Mouse (Mus musculus): ENCODE data around the gene Snx30. TPM values are rescaled to one million over a fixed set of nuclear protein-coding genes. Genes with fewer than 3 reads are reported as not detected.

The Snx30 gene
- total RNA-seq (2012; rRNA removed) (4.1 and 4.2 TPM in 2 replicates), polyA plus RNA-seq (2012; ENCODE audit: insufficient read depth in 1 of 2, insufficient read length in 2 of 2, low read depth in 1 of 2, low replicate concordance in 2 of 2, missing spikeins in 1 of 2) (1 to 10 TPM in 1 of 2 experiments, not detected in 1; 8.6 TPM)

- no peak for TF ChIP-seq GATA1 (IDR thresholded peaks at IDR 0.05; ENCODE audit: low read depth, low read length)
- no peak for TF ChIP-seq EP300 (IDR thresholded peaks at IDR 0.05; ENCODE audit: low read depth in 1 of 2, low read length in 2 of 2)
- TF ChIP-seq RCOR1 (IDR thresholded peaks at IDR 0.05; ENCODE audit: low read depth, low read length) = no peak
- peak; percentile 92; the same call in 1 of the 2 replicates for TF ChIP-seq MAZ (IDR thresholded peaks at IDR 0.05; ENCODE audit: low read depth, low read length)
- TF ChIP-seq NELFE (IDR thresholded peaks at IDR 0.05; ENCODE audit: low read depth, low read length) = peak; percentile 88
- peak; percentile 63 for TF ChIP-seq MYC (IDR thresholded peaks at IDR 0.05; ENCODE audit: low read depth, low read length)
- peak; percentile 27 to 89; a peak in 2 of 4 replicates for TF ChIP-seq POLR2A (IDR thresholded peaks at IDR 0.05; ENCODE audit: control insufficient read depth in 1 of 2, insufficient read depth in 1 of 2, low read depth in 1 of 2, low read length in 2 of 2, poor library complexity in 1 of 2)
- peak; percentile 94 for TF ChIP-seq ZMIZ1 (IDR thresholded peaks at IDR 0.05; ENCODE audit: low read depth, low read length)
- TF ChIP-seq TCF12 (IDR thresholded peaks at IDR 0.05; ENCODE audit: low read depth, low read length) = peak; percentile 50
- TF ChIP-seq NRF1 (IDR thresholded peaks at IDR 0.05; ENCODE audit: insufficient read depth, low read depth, low read length, poor library complexity, severe bottlenecking) = peak; percentile 11; the same call in 1 of the 2 replicates
- no peak for TF ChIP-seq POLR2AphosphoS5 (IDR thresholded peaks at IDR 0.05; ENCODE audit: borderline replicate concordance, low read depth, low read length)
- no peak for TF ChIP-seq KAT2A (conservative IDR thresholded peaks at IDR 0.05; ENCODE audit: low read depth, low read length)
- peak; percentile 71 for TF ChIP-seq SIN3A (IDR thresholded peaks at IDR 0.05; ENCODE audit: low read length)
- TF ChIP-seq HCFC1 (IDR thresholded peaks at IDR 0.05; ENCODE audit: low read depth, low read length) = 0 out of 2 replicates have a peak, but pooled peaks have one; percentile 39
- TF ChIP-seq ZC3H11A (IDR thresholded peaks at IDR 0.05; ENCODE audit: low read depth, low read length) = 0 out of 2 replicates have a peak, but pooled peaks have one; percentile 1
- peak; percentile 75 for TF ChIP-seq ELF1 (IDR thresholded peaks at IDR 0.05; ENCODE audit: low read depth, low read length)
- TF ChIP-seq CTCF (IDR thresholded peaks at IDR 0.05 in 2 of 3, conservative IDR thresholded peaks at IDR 0.05 in 1 of 3; ENCODE audit: control insufficient read depth in 1 of 3, insufficient read depth in 1 of 3, low read depth in 2 of 3, low read length in 3 of 3, poor library complexity in 1 of 3, severe bottlenecking in 1 of 3) = no peak
- no peak for TF ChIP-seq CHD1 (IDR thresholded peaks at IDR 0.05; ENCODE audit: low read depth, low read length)
- no peak for TF ChIP-seq ZKSCAN1 (IDR thresholded peaks at IDR 0.05; ENCODE audit: low read depth, low read length)
- peak; percentile 18; the same call in 1 of the 2 replicates for TF ChIP-seq TBP (IDR thresholded peaks at IDR 0.05; ENCODE audit: low read depth, low read length)
- TF ChIP-seq POLR2AphosphoS2 (IDR thresholded peaks at IDR 0.05; ENCODE audit: low read length) = peak; percentile 90
Measured at GRCm38 (mm10) chr4:59805181-59805967, at the start of gene Snx30. Gene Snx30 (plus strand): TSS chr4:59805840.

More at GRCm38 (mm10) chr4:59805181-59805967, at the start of gene Snx30:
- peak within 1 kb of the TSS; percentile 82 for H3K9ac ChIP-seq (ENCODE audit: control insufficient read depth, low read depth, low read length, poor library complexity, severe bottlenecking)
- H3K36me3 ChIP-seq (ENCODE audit: control insufficient read depth in 1 of 2, insufficient read depth in 2 of 2, low read length in 2 of 2) = peaks cover 0 to 19% of the 10 kb centered on the region in 2 experiments; a peak in 2 of 4 replicates
- H3K4me1 ChIP-seq (ENCODE audit: control insufficient read depth in 1 of 2, insufficient read depth in 2 of 2, low read length in 2 of 2) = peaks cover 12 to 28% of the 10 kb centered on the region in 2 experiments
- peak within 1 kb of the TSS; percentile 84 to 96 for H3K4me3 ChIP-seq (ENCODE audit: control insufficient read depth in 1 of 2, insufficient read depth in 1 of 2, low read depth in 2 of 2, low read length in 2 of 2)
- no peaks in the 10 kb centered on the region; the same call in 1 of the 2 replicates for H3K79me2 ChIP-seq (ENCODE audit: control insufficient read depth, insufficient read depth, low read length, poor library complexity)
- peak within 1 kb of the TSS; percentile 66 for H3K27ac ChIP-seq (ENCODE audit: control insufficient read depth, low read depth, low read length)
- DNase-seq (ENCODE audit: low read depth, low spot score) = peak; percentile 93
- H3K27me3 ChIP-seq (ENCODE audit: control insufficient read depth in 1 of 2, insufficient read depth in 2 of 2, low read length in 2 of 2) = no peaks in the 10 kb centered on the region
- no peaks in the 10 kb centered on the region for H3K9me3 ChIP-seq (replicated peaks; ENCODE audit: insufficient read depth, low read length)

Data from MEL (cell line).